Mouse (Mus musculus): ENCODE measurements at regions not wholly inside any gene's neighbourhood (a gene's known extent, or its start where the extent isn't known, plus 50 kb on each side); places are given as distances from the start of the nearest gene placed in this dataset.

DNA sequence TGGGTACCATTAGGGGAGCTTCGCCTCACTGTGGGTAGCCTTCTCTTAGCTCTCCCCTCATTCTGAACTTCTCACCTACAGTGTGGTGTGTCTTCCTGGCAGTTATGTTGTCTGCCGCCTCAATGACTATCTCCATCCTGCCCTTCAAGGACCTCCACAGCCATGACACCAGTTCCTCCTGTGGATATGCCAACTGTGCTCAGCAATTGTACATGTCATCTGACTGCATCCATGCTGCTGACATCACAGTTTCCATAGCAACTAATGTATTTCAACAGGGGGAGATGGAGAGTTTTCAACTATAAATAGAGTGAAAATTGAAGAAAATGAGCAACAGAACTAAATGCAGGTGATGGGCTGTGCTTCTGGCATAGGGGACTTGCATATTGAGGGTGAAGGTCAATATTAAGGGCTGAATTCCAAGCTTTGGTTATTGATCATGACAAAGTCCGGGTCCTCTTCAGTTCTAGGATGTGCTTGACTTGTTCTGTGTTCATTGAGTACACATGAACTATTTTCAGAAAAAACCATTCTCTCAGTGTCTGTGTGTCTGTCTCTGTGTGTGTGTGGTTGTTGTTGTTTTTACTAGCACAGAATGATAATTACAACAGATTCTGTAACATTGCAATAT is 217.5 kb upstream of the Pitrm1 start:
- TF ChIP-seq CTCF (IDR thresholded peaks at IDR 0.05; ENCODE audit: borderline replicate concordance, control insufficient read depth, extremely low read depth, insufficient read depth, low read length, poor library complexity) (no peak), POLR2A (IDR thresholded peaks at IDR 0.05; ENCODE audit: control insufficient read depth, extremely low read depth, insufficient read depth, low read length, poor library complexity) (no peak)
